Mouse (Mus musculus): Measurements from ENCODE around the gene Ankrd54. TPM values are rescaled to one million over a fixed set of nuclear protein-coding genes. Genes with fewer than 3 reads are reported as not detected.
"Not testable (repeated sequence)": the region's sequence is repeated elsewhere in the genome, so short reads cannot be mapped to it uniquely, and the experiment has no call there.

The Ankrd54 gene
- total RNA-seq, 2 experiments from 2014 or later: 17.9 to 20.1 TPM

- intact Hi-C loops (cut with DNase I): no loop called here
- no peak for DNase-seq (ENCODE audit: extremely low spot score in 1 of 2, low spot score in 2 of 2)
Observed at GRCm38 (mm10) chr15:79051461-79052360, 11.0 kb downstream of the Ankrd54 start.

- DNase-seq (ENCODE audit: extremely low spot score in 1 of 2, low spot score in 2 of 2): no peak
- intact Hi-C loops (cut with DNase I): no loop called here
Observed at GRCm38 (mm10) chr15:79050964-79051363, 11.7 kb downstream of the Ankrd54 start.

- DNase-seq (ENCODE audit: extremely low spot score in 1 of 2, low spot score in 2 of 2): no peak
- intact Hi-C loops (cut with DNase I): no loop called here
Observed at GRCm38 (mm10) chr15:79050160-79050845, 12.4 kb downstream of the Ankrd54 start.

GRCm38 (mm10) chr15:79048186-79048585 lies 14.5 kb downstream of the Ankrd54 start:
- no peak for DNase-seq (ENCODE audit: extremely low spot score in 1 of 2, low spot score in 2 of 2)
- intact Hi-C loops (cut with DNase I): no loop called here

- intact Hi-C loops (cut with DNase I): no loop called here
- DNase-seq (ENCODE audit: extremely low spot score in 1 of 2, low spot score in 2 of 2): no peak
Observed at GRCm38 (mm10) chr15:79044837-79045236, 17.9 kb downstream of the Ankrd54 start.

GRCm38 (mm10) chr15:79042721-79043491 lies 19.8 kb downstream of the Ankrd54 start:
- intact Hi-C loops (cut with DNase I): no loop called here
- DNase-seq (ENCODE audit: extremely low spot score in 1 of 2, low spot score in 2 of 2): peak in 1 of 2 experiments; percentile 65

- intact Hi-C loops (cut with DNase I): no loop called here
- no peak for DNase-seq (ENCODE audit: extremely low spot score in 1 of 2, low spot score in 2 of 2)
Observed at GRCm38 (mm10) chr15:79041585-79041984, 21.1 kb downstream of the Ankrd54 start, which contains the start of gene Galr3. Gene Galr3 (plus strand): TSS chr15:79041885.

GRCm38 (mm10) chr15:79040501-79041416 lies 21.9 kb downstream of the Ankrd54 start:
- intact Hi-C loops (cut with DNase I): no loop called here
- DNase-seq (ENCODE audit: extremely low spot score in 1 of 2, low spot score in 2 of 2): no peak

- intact Hi-C loops (cut with DNase I): loop anchor here (5.0 kb wide), 1 partner anchor 33 kb away; no protein-coding TSS in a partner anchor
- DNase-seq (ENCODE audit: extremely low spot score in 1 of 2, low spot score in 2 of 2): peak in 1 of 2 experiments; percentile 80
Observed at GRCm38 (mm10) chr15:79038853-79039252, 23.8 kb downstream of the Ankrd54 start.

- intact Hi-C loops (cut with DNase I): loop anchor here (5.0 kb wide), 1 partner anchor 34 kb away; no protein-coding TSS in a partner anchor
- no peak for DNase-seq (ENCODE audit: extremely low spot score in 1 of 2, low spot score in 2 of 2)
Observed at GRCm38 (mm10) chr15:79038331-79038730, 24.4 kb downstream of the Ankrd54 start.

GRCm38 (mm10) chr15:79037913-79038328 lies 24.8 kb downstream of the Ankrd54 start:
- DNase-seq (ENCODE audit: extremely low spot score in 1 of 2, low spot score in 2 of 2): peak in 1 of 2 experiments; percentile 81
- intact Hi-C loops (cut with DNase I): loop anchor here (5.0 kb wide), 1 partner anchor 34 kb away; no protein-coding TSS in a partner anchor

GRCm38 (mm10) chr15:79031908-79032307 lies 30.8 kb downstream of the Ankrd54 start:
- DNase-seq (ENCODE audit: extremely low spot score in 1 of 2, low spot score in 2 of 2); intact Hi-C loops (cut with DNase I): not testable (repeated sequence)

GRCm38 (mm10) chr15:79030551-79031435 lies 31.9 kb downstream of the Ankrd54 start:
- intact Hi-C loops (cut with DNase I): no loop called here

GRCm38 (mm10) chr15:79029519-79030241 lies 33.0 kb downstream of the Ankrd54 start:
- intact Hi-C loops (cut with DNase I): no loop called here
- DNase-seq (ENCODE audit: extremely low spot score in 1 of 2, low spot score in 2 of 2): no peak

More at GRCm38 (mm10) chr15:79030551-79031435, 31.9 kb downstream of the Ankrd54 start:
- DNase-seq (ENCODE audit: extremely low spot score in 1 of 2, low spot score in 2 of 2): peak; percentile 77 to 92

- intact Hi-C loops (cut with DNase I): no loop called here
- DNase-seq (ENCODE audit: extremely low spot score in 1 of 2, low spot score in 2 of 2): no peak
Observed at GRCm38 (mm10) chr15:79028823-79029484, 33.7 kb downstream of the Ankrd54 start.

- peak; percentile 88 to 97 for DNase-seq (ENCODE audit: extremely low spot score in 1 of 2, low spot score in 2 of 2)
- intact Hi-C loops (cut with DNase I): no loop called here
Observed at GRCm38 (mm10) chr15:79028237-79028738, 34.4 kb downstream of the Ankrd54 start, which contains the start of gene H1f0. Gene H1f0 (plus strand): TSS chr15:79028450.
